Mouse (Mus musculus): ENCODE measurements around the gene Spp1.

GRCm38 (mm10) chr5:104425949-104426348 lies 9.0 kb upstream of the Spp1 start:
- no peak for TF ChIP-seq USF1 (IDR thresholded peaks at IDR 0.05; ENCODE audit: low read depth)
- no peak for TF ChIP-seq MAX (IDR thresholded peaks at IDR 0.05)
- TF ChIP-seq CTCF (IDR thresholded peaks at IDR 0.05; ENCODE audit: control insufficient read depth, insufficient read depth, insufficient read length): no peak
- TF ChIP-seq CEBPB (IDR thresholded peaks at IDR 0.05; ENCODE audit: low read depth): no peak
- TF ChIP-seq MYOD1 (IDR thresholded peaks at IDR 0.05; ENCODE audit: control insufficient read depth, insufficient read length, low read depth): no peak
- no peak for TF ChIP-seq MYOG (IDR thresholded peaks at IDR 0.05; ENCODE audit: control insufficient read depth, extremely low read depth, insufficient read length)
- TF ChIP-seq FOSL1 (IDR thresholded peaks at IDR 0.05; ENCODE audit: insufficient read depth, low read length, poor library complexity, severe bottlenecking): no peak
